Mouse (Mus musculus): ENCODE results near the gene Patj. TPM values are rescaled to one million over a fixed set of nuclear protein-coding genes. Genes with fewer than 3 reads are reported as not detected.

The Patj gene
- total and polyA plus RNA-seq, 2 experiments from 2014 or later = 4.2 to 12.0 TPM

DNA sequence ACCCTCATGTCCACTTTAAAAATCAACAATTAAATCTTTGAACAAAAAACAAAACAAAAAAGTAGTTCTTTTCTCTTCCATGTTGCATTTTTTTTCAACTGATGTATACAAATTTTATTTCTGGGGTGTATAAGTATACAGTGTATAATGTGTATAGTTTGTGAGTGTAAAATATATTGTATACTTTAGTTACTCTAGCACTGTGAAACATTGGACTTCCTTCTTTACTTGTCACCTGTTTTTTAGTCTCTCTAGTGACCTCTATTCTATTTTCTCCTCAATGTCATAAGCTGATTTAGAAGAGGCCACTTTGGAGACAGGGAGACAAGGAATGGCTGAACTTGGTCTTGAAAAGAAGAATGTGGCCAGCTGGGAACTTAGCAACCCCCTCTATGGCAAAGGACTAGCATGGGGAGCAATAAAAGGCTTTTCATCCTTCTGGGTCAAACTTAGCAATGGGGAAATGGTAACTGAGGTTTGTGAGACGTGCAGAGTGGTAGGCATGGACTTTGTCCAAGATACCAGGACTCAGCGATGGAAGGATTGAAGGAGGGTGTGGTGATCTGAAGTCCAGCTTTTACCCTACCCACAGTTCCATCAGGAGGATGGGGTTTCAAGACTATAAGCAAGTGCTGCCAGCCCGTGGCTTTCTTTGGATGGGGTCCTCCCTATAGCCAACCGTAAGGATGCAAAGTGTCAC, 54.1 kb downstream of the Patj start:
- DNase-seq (no peak), ATAC-seq (no peak)
- TF ChIP-seq CTCF (IDR thresholded peaks at IDR 0.05; ENCODE audit: low read depth) = no peak
- no peaks in the 10 kb centered on the region for H3K36me3 ChIP-seq (ENCODE audit: insufficient read depth)
- H3K27ac ChIP-seq (ENCODE audit: low read depth, low read length) = no peak overlapping the region
- no peak overlapping the region for H3K4me2 ChIP-seq (ENCODE audit: low read depth)
- no peaks in the 10 kb centered on the region for H3K27me3 ChIP-seq (ENCODE audit: insufficient read depth, low read length)
- no peaks in the 10 kb centered on the region for H3K4me1 ChIP-seq (ENCODE audit: insufficient read depth)
- no peak overlapping the region for H3K4me3 ChIP-seq (ENCODE audit: low read depth, low read length)
- H3K9me3 ChIP-seq (ENCODE audit: low read length) = no peaks in the 10 kb centered on the region
- H3K9ac ChIP-seq = no peak overlapping the region
- WGBS = 86% methylated on average over 4 of the region's 4 CpGs

DNA sequence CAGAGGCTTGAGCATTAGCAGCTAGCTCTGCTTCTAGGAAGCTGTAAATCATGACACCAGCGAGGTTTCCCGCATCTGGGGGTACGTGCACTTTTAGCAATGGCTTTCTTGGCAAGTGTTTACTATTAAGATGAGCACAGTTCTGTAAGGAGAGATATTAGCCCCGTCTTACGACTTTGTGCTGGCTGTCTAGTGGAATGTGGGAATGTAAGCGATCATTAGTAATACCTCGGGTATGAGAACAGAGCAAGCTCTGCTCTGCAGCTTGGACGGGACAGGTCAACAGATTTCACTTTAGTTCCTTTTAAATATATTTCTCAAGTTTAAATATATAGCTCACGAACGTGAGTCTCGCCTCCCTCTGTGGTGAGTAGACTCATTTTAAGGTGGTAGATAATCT, 54.7 kb downstream of the Patj start:
- 92% methylated on average over 11 of the region's 11 CpGs for WGBS

DNA sequence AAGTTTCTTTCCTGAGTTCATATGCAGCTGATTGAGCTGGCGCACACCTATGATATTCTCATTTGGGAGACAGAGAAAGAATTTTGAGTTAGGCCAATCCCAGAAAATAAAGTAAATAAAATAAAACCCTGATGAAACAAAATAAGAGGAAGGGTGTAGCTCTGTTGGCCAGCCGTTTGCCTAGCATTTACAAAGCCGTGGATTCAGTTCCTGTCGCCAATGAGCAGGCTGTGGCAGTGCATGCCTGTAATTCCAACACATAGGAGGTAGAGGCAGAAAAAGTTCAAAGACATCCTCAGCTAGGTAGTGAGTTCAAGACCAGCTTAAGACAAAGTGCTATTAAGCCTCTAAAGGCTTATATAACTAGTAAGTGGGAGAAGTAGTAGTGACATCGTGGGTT, 55.2 kb downstream of the Patj start:
- Histone ChIP-seq H3K27me3 (ENCODE audit: insufficient read depth, low read length) (no peaks in the 10 kb centered on the region), H3K4me1 (ENCODE audit: insufficient read depth) (no peaks in the 10 kb centered on the region), H3K36me3 (ENCODE audit: insufficient read depth) (no peaks in the 10 kb centered on the region), H3K4me2 (ENCODE audit: low read depth) (no peak overlapping the region), H3K9ac (no peak overlapping the region), H3K9me3 (ENCODE audit: low read length) (no peaks in the 10 kb centered on the region), H3K4me3 (ENCODE audit: low read depth, low read length) (no peak overlapping the region), H3K27ac (ENCODE audit: low read depth, low read length) (no peak overlapping the region)
- ATAC-seq (no peak), DNase-seq (no peak)
- no peak for TF ChIP-seq CTCF (IDR thresholded peaks at IDR 0.05; ENCODE audit: low read depth)
- WGBS = 91% methylated on average over 5 of the region's 5 CpGs

More for the DNA sequence above, 54.7 kb downstream of the Patj start:
- Histone ChIP-seq H3K36me3 (ENCODE audit: insufficient read depth) (no peaks in the 10 kb centered on the region), H3K27me3 (ENCODE audit: insufficient read depth, low read length) (no peaks in the 10 kb centered on the region), H3K4me2 (ENCODE audit: low read depth) (no peak overlapping the region), H3K4me3 (ENCODE audit: low read depth, low read length) (no peak overlapping the region), H3K9me3 (ENCODE audit: low read length) (no peaks in the 10 kb centered on the region), H3K9ac (no peak overlapping the region), H3K27ac (ENCODE audit: low read depth, low read length) (no peak overlapping the region), H3K4me1 (ENCODE audit: insufficient read depth) (no peaks in the 10 kb centered on the region)
- ATAC-seq (no peak), DNase-seq (no peak)
- TF ChIP-seq CTCF (IDR thresholded peaks at IDR 0.05; ENCODE audit: low read depth) = no peak

DNA sequence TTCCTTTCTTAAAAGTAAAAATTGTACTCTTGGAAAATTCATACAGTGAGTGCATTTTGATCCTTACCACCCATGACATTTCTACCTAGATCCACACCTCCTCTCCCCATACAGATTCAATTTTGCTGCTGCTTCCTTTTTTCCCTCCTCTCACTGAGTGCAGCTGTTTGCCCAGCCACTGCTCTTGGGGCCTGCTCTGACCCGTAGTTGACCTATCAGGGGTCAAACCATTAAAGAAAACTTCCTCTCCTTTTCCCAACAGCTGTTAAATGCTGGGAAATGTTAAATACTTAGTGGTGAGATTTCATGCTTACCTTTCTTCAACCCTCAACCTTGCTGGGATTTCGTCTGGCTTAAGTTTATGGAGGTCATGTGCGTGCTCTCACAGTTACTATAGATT, 55.7 kb downstream of the Patj start:
- no peak for TF ChIP-seq CTCF (IDR thresholded peaks at IDR 0.05; ENCODE audit: low read depth)

DNA sequence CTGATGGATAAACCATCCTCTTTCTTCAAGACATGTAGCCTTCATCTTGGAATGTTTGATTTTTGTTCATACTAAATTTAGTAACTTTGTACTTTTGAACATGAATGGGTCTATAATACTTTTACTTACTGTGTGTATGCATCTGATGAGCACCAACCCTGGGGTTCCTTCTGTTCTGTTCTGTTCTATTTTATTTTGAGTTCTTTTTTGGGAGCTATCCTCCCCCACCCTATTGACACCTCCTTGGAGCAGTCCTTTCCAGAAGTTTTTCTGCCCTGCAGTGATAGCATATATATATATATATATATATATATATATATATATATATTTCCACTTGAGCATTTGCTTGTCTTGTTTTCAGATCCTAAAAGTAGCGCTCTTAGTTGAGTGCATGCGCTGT, 57.1 kb downstream of the Patj start:
- DNase-seq (no peak), ATAC-seq (no peak)
- Histone ChIP-seq H3K4me3 (ENCODE audit: low read depth, low read length) (no peak overlapping the region), H3K27me3 (ENCODE audit: insufficient read depth, low read length) (no peaks in the 10 kb centered on the region), H3K9me3 (ENCODE audit: low read length) (no peaks in the 10 kb centered on the region), H3K9ac (no peak overlapping the region), H3K4me1 (ENCODE audit: insufficient read depth) (no peaks in the 10 kb centered on the region), H3K36me3 (ENCODE audit: insufficient read depth) (no peaks in the 10 kb centered on the region), H3K4me2 (ENCODE audit: low read depth) (no peak overlapping the region), H3K27ac (ENCODE audit: low read depth, low read length) (no peak overlapping the region)
- 85% methylated on average over 2 of the region's 2 CpGs for WGBS
- TF ChIP-seq CTCF (IDR thresholded peaks at IDR 0.05; ENCODE audit: low read depth) = no peak

More for the DNA sequence above, 55.7 kb downstream of the Patj start:
- Histone ChIP-seq H3K36me3 (ENCODE audit: insufficient read depth) (no peaks in the 10 kb centered on the region), H3K4me2 (ENCODE audit: low read depth) (no peak overlapping the region), H3K9ac (no peak overlapping the region), H3K9me3 (ENCODE audit: low read length) (no peaks in the 10 kb centered on the region), H3K4me1 (ENCODE audit: insufficient read depth) (no peaks in the 10 kb centered on the region), H3K4me3 (ENCODE audit: low read depth, low read length) (no peak overlapping the region), H3K27me3 (ENCODE audit: insufficient read depth, low read length) (no peaks in the 10 kb centered on the region), H3K27ac (ENCODE audit: low read depth, low read length) (no peak overlapping the region)
- 91% methylated on average over 3 of the region's 3 CpGs for WGBS
- DNase-seq (no peak), ATAC-seq (no peak)

DNA sequence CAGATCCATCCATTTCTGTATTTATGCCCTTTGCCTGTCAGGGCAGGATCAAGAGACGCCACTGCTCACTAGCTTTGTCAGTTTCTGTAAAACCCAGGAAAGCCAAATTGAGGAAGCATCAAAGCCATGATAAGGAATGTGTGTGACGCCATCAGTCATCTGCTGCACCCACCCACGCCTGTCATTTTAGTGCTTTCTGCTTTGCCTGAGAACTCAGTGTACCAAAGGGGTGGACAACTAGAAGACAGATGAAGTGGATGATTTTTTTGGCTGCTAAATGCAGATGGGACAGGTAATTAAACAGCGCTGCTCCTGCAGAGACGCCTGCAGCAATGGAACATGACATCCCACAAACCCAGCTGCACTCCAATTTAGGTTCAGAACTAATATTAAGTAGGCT, 57.6 kb downstream of the Patj start:
- Histone ChIP-seq H3K27me3 (ENCODE audit: insufficient read depth, low read length) (no peaks in the 10 kb centered on the region), H3K4me3 (ENCODE audit: low read depth, low read length) (no peak overlapping the region), H3K9ac (no peak overlapping the region), H3K27ac (ENCODE audit: low read depth, low read length) (no peak overlapping the region), H3K4me1 (ENCODE audit: insufficient read depth) (no peaks in the 10 kb centered on the region), H3K36me3 (ENCODE audit: insufficient read depth) (no peaks in the 10 kb centered on the region), H3K9me3 (ENCODE audit: low read length) (no peaks in the 10 kb centered on the region), H3K4me2 (ENCODE audit: low read depth) (no peak overlapping the region)
- TF ChIP-seq CTCF (IDR thresholded peaks at IDR 0.05; ENCODE audit: low read depth) = no peak
- no peak for ATAC-seq
- DNase-seq = no peak
- 78% methylated on average over 5 of the region's 5 CpGs for WGBS

DNA sequence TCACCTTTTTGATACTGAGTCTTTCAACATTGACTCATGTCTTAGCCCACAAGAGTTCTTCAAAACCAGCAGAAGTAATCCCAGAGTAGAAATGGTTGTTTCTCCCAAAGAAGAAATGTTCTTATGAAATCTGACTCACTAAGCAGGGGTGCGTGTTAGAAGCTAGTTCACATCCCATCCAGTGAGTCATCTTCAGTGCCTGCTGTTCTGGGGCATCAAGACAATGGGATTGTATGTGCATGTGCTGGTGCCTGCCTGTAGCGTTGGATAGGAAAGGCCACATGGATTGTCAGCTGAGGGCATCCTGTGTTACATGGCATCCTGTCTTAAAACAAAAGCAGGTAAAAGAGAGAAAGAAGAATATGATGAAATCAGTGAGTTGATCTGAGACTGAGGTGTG, 59.8 kb downstream of the Patj start:
- Histone ChIP-seq H3K4me1 (ENCODE audit: insufficient read depth) (no peaks in the 10 kb centered on the region), H3K4me3 (ENCODE audit: low read depth, low read length) (no peak overlapping the region), H3K27ac (ENCODE audit: low read depth, low read length) (no peak overlapping the region), H3K9ac (no peak overlapping the region), H3K27me3 (ENCODE audit: insufficient read depth, low read length) (no peaks in the 10 kb centered on the region), H3K9me3 (ENCODE audit: low read length) (no peaks in the 10 kb centered on the region), H3K4me2 (ENCODE audit: low read depth) (no peak overlapping the region), H3K36me3 (ENCODE audit: insufficient read depth) (no peaks in the 10 kb centered on the region)
- TF ChIP-seq CTCF (IDR thresholded peaks at IDR 0.05; ENCODE audit: low read depth) = no peak
- no peak for DNase-seq
- ATAC-seq = no peak
- 91% methylated on average over 2 of the region's 2 CpGs for WGBS

Measured in forebrain, postnatal 0 days (tissue).